Mouse (Mus musculus): ENCODE results near the gene Nuak2. TPM values are rescaled to one million over a fixed set of nuclear protein-coding genes. Genes with fewer than 3 reads are reported as not detected.
A peak's percentile ranks its signal among the peaks of the same experiment; 100 is the strongest.
"Not testable (repeated sequence)": the region's sequence is repeated elsewhere in the genome, so short reads cannot be mapped to it uniquely, and the experiment has no call there.

Gene Nuak2
- polyA plus RNA-seq, 1 experiment from 2014 or later, result 8.5 TPM

GRCm38 (mm10) chr1:132343191-132343590 lies 27.3 kb downstream of the Nuak2 start:
- Histone ChIP-seq H3K4me2 (replicated peaks) (no peak overlapping the region), H3K4me3 (replicated peaks) (no peak overlapping the region), H3K9ac (no peak overlapping the region), H3K27me3 (no peaks in the 10 kb centered on the region), H3K9me3 (replicated peaks) (no peaks in the 10 kb centered on the region), H3K36me3 (no peaks in the 10 kb centered on the region), H3K4me1 (peaks cover 9% of the 10 kb centered on the region; the same call in 1 of the 2 replicates), H3K27ac (replicated peaks) (no peak overlapping the region)
- WGBS, result 83% methylated on average over 2 of the region's 2 CpGs
- ATAC-seq (ENCODE audit: insufficient number of reproducible peaks, low FRiP score, low TSS enrichment, low read depth), result no peak

GRCm38 (mm10) chr1:132343656-132344055 lies 27.7 kb downstream of the Nuak2 start:
- H3K27ac ChIP-seq (replicated peaks), result no peak overlapping the region
- no peak for ATAC-seq (ENCODE audit: insufficient number of reproducible peaks, low FRiP score, low TSS enrichment, low read depth)
- no peaks in the 10 kb centered on the region for H3K27me3 ChIP-seq
- no peak overlapping the region for H3K9ac ChIP-seq
- WGBS, result 65% methylated on average over 1 of the region's 1 CpGs
- no peaks in the 10 kb centered on the region for H3K36me3 ChIP-seq
- no peaks in the 10 kb centered on the region for H3K9me3 ChIP-seq (replicated peaks)
- no peak overlapping the region for H3K4me3 ChIP-seq (replicated peaks)
- no peak overlapping the region for H3K4me2 ChIP-seq (replicated peaks)
- H3K4me1 ChIP-seq, result peaks cover 9% of the 10 kb centered on the region; the same call in 1 of the 2 replicates

GRCm38 (mm10) chr1:132345514-132345913 lies 29.6 kb downstream of the Nuak2 start:
- Histone ChIP-seq H3K9ac (no peak overlapping the region), H3K27ac (replicated peaks) (no peak overlapping the region), H3K4me1 (peaks cover 9% of the 10 kb centered on the region; the same call in 1 of the 2 replicates), H3K9me3 (replicated peaks) (no peaks in the 10 kb centered on the region), H3K4me2 (replicated peaks) (no peak overlapping the region), H3K36me3 (no peaks in the 10 kb centered on the region), H3K4me3 (replicated peaks) (no peak overlapping the region), H3K27me3 (no peaks in the 10 kb centered on the region)
- ATAC-seq (ENCODE audit: insufficient number of reproducible peaks, low FRiP score, low TSS enrichment, low read depth), result no peak
- WGBS, result 74% methylated on average over 4 of the region's 4 CpGs

GRCm38 (mm10) chr1:132346134-132346851 lies 30.4 kb downstream of the Nuak2 start:
- Histone ChIP-seq H3K27me3 (no peaks in the 10 kb centered on the region), H3K4me3 (replicated peaks) (no peak overlapping the region), H3K9me3 (replicated peaks) (no peaks in the 10 kb centered on the region), H3K4me2 (replicated peaks) (no peak overlapping the region), H3K4me1 (peaks cover 9% of the 10 kb centered on the region; the same call in 1 of the 2 replicates), H3K27ac (replicated peaks) (0 out of 2 replicates have a peak overlapping the region, but pooled peaks have one; percentile 18), H3K36me3 (no peaks in the 10 kb centered on the region), H3K9ac (no peak overlapping the region)
- peak; percentile 55; the same call in 1 of the 2 replicates for ATAC-seq (ENCODE audit: insufficient number of reproducible peaks, low FRiP score, low TSS enrichment, low read depth)
- 77% methylated on average over 12 of the region's 12 CpGs for WGBS

- no peak for ATAC-seq (ENCODE audit: insufficient number of reproducible peaks, low FRiP score, low TSS enrichment, low read depth)
- Histone ChIP-seq H3K36me3 (no peaks in the 10 kb centered on the region), H3K27me3 (no peaks in the 10 kb centered on the region), H3K4me3 (replicated peaks) (no peak overlapping the region), H3K4me1 (peaks cover 9% of the 10 kb centered on the region; the same call in 1 of the 2 replicates), H3K27ac (replicated peaks) (no peak overlapping the region), H3K4me2 (replicated peaks) (no peak overlapping the region), H3K9me3 (replicated peaks) (no peaks in the 10 kb centered on the region), H3K9ac (no peak overlapping the region)
Measured at GRCm38 (mm10) chr1:132346951-132347350, 31.0 kb downstream of the Nuak2 start.

- Histone ChIP-seq H3K4me3 (replicated peaks) (no peak overlapping the region), H3K9ac (no peak overlapping the region), H3K27me3 (no peaks in the 10 kb centered on the region), H3K4me1 (peaks cover 9% of the 10 kb centered on the region; the same call in 1 of the 2 replicates), H3K36me3 (no peaks in the 10 kb centered on the region), H3K27ac (replicated peaks) (no peak overlapping the region), H3K9me3 (replicated peaks) (no peaks in the 10 kb centered on the region), H3K4me2 (replicated peaks) (no peak overlapping the region)
- WGBS, result 79% methylated on average over 5 of the region's 5 CpGs
- ATAC-seq (ENCODE audit: insufficient number of reproducible peaks, low FRiP score, low TSS enrichment, low read depth), result peak; percentile 10; the same call in 1 of the 2 replicates
Measured at GRCm38 (mm10) chr1:132348401-132348800, 32.5 kb downstream of the Nuak2 start.

GRCm38 (mm10) chr1:132349049-132349448 lies 33.1 kb downstream of the Nuak2 start:
- not testable (repeated sequence) for H3K4me2 ChIP-seq (replicated peaks); ATAC-seq (ENCODE audit: insufficient number of reproducible peaks, low FRiP score, low TSS enrichment, low read depth); H3K36me3 ChIP-seq; H3K4me1 ChIP-seq; H3K27ac ChIP-seq (replicated peaks); H3K9ac ChIP-seq; H3K27me3 ChIP-seq; H3K4me3 ChIP-seq (replicated peaks); H3K9me3 ChIP-seq (replicated peaks)

GRCm38 (mm10) chr1:132349601-132350000 lies 33.7 kb downstream of the Nuak2 start:
- H3K36me3 ChIP-seq; H3K4me2 ChIP-seq (replicated peaks); ATAC-seq (ENCODE audit: insufficient number of reproducible peaks, low FRiP score, low TSS enrichment, low read depth); H3K9me3 ChIP-seq (replicated peaks); H3K27ac ChIP-seq (replicated peaks); H3K4me3 ChIP-seq (replicated peaks); H3K4me1 ChIP-seq; H3K9ac ChIP-seq; H3K27me3 ChIP-seq: not testable (repeated sequence)
- WGBS, result 91% methylated on average over 3 of the region's 3 CpGs

GRCm38 (mm10) chr1:132351058-132351457 lies 35.1 kb downstream of the Nuak2 start:
- peaks cover 16% of the 10 kb centered on the region for H3K4me1 ChIP-seq
- no peak overlapping the region for H3K9ac ChIP-seq
- no peak overlapping the region for H3K4me3 ChIP-seq (replicated peaks)
- no peaks in the 10 kb centered on the region for H3K9me3 ChIP-seq (replicated peaks)
- ATAC-seq (ENCODE audit: insufficient number of reproducible peaks, low FRiP score, low TSS enrichment, low read depth), result no peak
- 94% methylated on average over 4 of the region's 4 CpGs for WGBS
- no peak overlapping the region for H3K27ac ChIP-seq (replicated peaks)
- no peaks in the 10 kb centered on the region for H3K27me3 ChIP-seq
- no peaks in the 10 kb centered on the region for H3K36me3 ChIP-seq
- no peak overlapping the region for H3K4me2 ChIP-seq (replicated peaks)

- Histone ChIP-seq H3K27me3 (no peaks in the 10 kb centered on the region), H3K27ac (replicated peaks) (no peak overlapping the region), H3K9me3 (replicated peaks) (no peaks in the 10 kb centered on the region), H3K9ac (no peak overlapping the region), H3K4me2 (replicated peaks) (no peak overlapping the region), H3K36me3 (peaks cover 12% of the 10 kb centered on the region), H3K4me1 (peaks cover 12% of the 10 kb centered on the region), H3K4me3 (replicated peaks) (no peak overlapping the region)
- no peak for ATAC-seq (ENCODE audit: insufficient number of reproducible peaks, low FRiP score, low TSS enrichment, low read depth)
- 65% methylated on average over 5 of the region's 5 CpGs for WGBS
Measured at GRCm38 (mm10) chr1:132353389-132353788, 37.5 kb downstream of the Nuak2 start.

GRCm38 (mm10) chr1:132354234-132354633 lies 38.3 kb downstream of the Nuak2 start:
- WGBS, result 68% methylated on average over 9 of the region's 9 CpGs

GRCm38 (mm10) chr1:132355162-132355601 lies 39.3 kb downstream of the Nuak2 start:
- peaks cover 30% of the 10 kb centered on the region for H3K36me3 ChIP-seq
- H3K9me3 ChIP-seq (replicated peaks), result no peaks in the 10 kb centered on the region
- H3K4me2 ChIP-seq (replicated peaks), result no peak overlapping the region
- peak overlapping the region; percentile 28 for H3K27ac ChIP-seq (replicated peaks)
- no peak overlapping the region for H3K9ac ChIP-seq
- H3K4me1 ChIP-seq, result peaks cover 12% of the 10 kb centered on the region
- no peak overlapping the region for H3K4me3 ChIP-seq (replicated peaks)
- H3K27me3 ChIP-seq, result no peaks in the 10 kb centered on the region
- ATAC-seq (ENCODE audit: insufficient number of reproducible peaks, low FRiP score, low TSS enrichment, low read depth), result no peak
- WGBS, result 52% methylated on average over 6 of the region's 6 CpGs

More at GRCm38 (mm10) chr1:132354234-132354633, 38.3 kb downstream of the Nuak2 start:
- Histone ChIP-seq H3K9ac (no peak overlapping the region), H3K27me3 (no peaks in the 10 kb centered on the region), H3K9me3 (replicated peaks) (no peaks in the 10 kb centered on the region), H3K4me1 (peaks cover 12% of the 10 kb centered on the region), H3K4me3 (replicated peaks) (no peak overlapping the region), H3K27ac (replicated peaks) (no peak overlapping the region), H3K36me3 (peaks cover 21% of the 10 kb centered on the region), H3K4me2 (replicated peaks) (no peak overlapping the region)
- no peak for ATAC-seq (ENCODE audit: insufficient number of reproducible peaks, low FRiP score, low TSS enrichment, low read depth)

Measured in embryonic facial prominence, embryonic 15.5 days (tissue).